Comparison of ENCODE assay signal across 12 mouse cellular contexts in the genomic region with DNA sequence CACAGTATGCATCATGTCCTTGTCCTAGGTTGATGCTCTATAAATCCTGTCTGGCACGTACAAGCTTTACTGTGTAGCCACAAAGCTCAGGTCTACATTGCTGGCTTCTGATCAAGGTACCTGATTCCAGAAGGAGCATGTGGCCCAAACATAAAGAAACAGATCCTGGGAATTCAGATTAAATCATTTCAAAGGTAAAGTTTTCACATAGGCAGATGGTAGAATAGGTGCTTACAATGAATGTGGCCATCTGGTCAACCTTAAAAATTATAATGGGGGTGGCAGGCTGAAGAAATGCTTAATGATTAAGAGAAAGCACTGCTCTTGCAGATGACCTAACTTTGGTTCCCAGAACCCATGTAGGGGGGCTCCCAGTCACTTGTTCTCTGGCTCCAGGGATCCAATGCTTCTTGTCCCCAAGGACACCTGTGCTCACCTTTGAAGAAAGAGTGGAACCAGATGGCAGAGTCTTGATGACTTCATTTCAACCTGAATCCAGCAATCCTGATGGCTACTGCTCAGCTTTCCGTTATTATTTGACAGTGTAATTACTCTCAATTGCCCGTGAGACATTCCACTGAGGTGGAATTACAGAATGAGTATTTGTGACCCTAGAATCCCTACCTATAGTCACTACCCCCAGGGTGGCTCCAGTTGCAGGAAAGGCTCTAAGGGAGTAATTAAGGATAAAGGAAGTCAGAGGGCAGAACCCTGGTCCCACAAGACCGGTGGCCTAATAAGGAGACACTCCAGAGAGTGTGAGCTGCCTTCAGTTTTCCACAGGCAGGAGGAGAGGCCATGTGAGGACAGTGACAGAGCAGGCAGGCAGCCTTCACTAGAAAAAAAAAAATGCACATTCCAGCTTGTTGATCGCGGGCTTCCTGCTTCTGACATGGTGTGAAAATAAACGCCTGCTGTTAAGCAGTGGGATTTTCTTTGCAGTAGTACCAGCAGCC.
DNase-seq lines count a peak whose midpoint lies in the region; ATAC-seq lines count a peak whose summit lies in the region.
"Had no signal": no experiment of that assay in that cellular context is flagged by ENCODE, and none has a peak within 500 bp of the region (broad histone marks: within the 10 kb centered on the region; RNA-seq: fewer than 3 reads in every experiment).

No protein-coding gene starts in this region.

- 45% methylated on average over 7 of the region's 7 CpGs for WGBS in intestine, embryonic 15.5 days

- ATAC-seq in intestine, embryonic 15.5 days: no peak

- H3K4me2 ChIP-seq in intestine, embryonic 15.5 days (replicated peaks): no peak overlapping the region

- no peaks in the 10 kb centered on the region for H3K36me3 ChIP-seq in intestine, embryonic 15.5 days
- H3K36me3 ChIP-seq: G1E had no signal

- H3K27me3 ChIP-seq in intestine, embryonic 15.5 days (replicated peaks): no peaks in the 10 kb centered on the region

- H3K9ac ChIP-seq in intestine, embryonic 15.5 days: no peak overlapping the region

- no peaks in the 10 kb centered on the region for H3K9me3 ChIP-seq in intestine, embryonic 15.5 days

- no peak overlapping the region for H3K27ac ChIP-seq in intestine, embryonic 15.5 days

- DNase-seq in layer of hippocampus, adult 9-11 months: peak; percentile 27
- no peak for DNase-seq in layer of hippocampus, postnatal 25 days (ENCODE audit: extremely low spot score in 1 of 2, low spot score in 1 of 2)
- DNase-seq in cerebellum, adult 9-11 months: peak; percentile 67
- DNase-seq in frontal cortex, adult 2 months (ENCODE audit: extremely low spot score in 1 of 2, low spot score in 1 of 2): peak; percentile 22 to 29
- peak; percentile 58 for DNase-seq in kidney, postnatal 14 days
- DNase-seq in thymus, postnatal 14 days: no peak
- no peak for DNase-seq in spleen, postnatal 14 days (ENCODE audit: low spot score in 2 of 2)
- DNase-seq: gastrocnemius, postnatal 10 days; lung, postnatal 36 days; thymus, postnatal 25 days had no signal

- H3K4me1 ChIP-seq in intestine, embryonic 15.5 days (replicated peaks): no peaks in the 10 kb centered on the region

- H3K4me3 ChIP-seq in intestine, embryonic 15.5 days (replicated peaks): no peak overlapping the region

Comparison
In these comparisons a context has a peak if more than half of its experiments do, and no peak if none do; other contexts are left out.
1. DNase-seq: peak in layer of hippocampus, adult 9-11 months (single experiment), cerebellum, adult 9-11 months (single experiment), frontal cortex, adult 2 months (2 of 2) and kidney, postnatal 14 days (single experiment); none in layer of hippocampus, postnatal 25 days (0 of 2), thymus, postnatal 14 days (single experiment) and spleen, postnatal 14 days (0 of 2).